In the genomic region with DNA sequence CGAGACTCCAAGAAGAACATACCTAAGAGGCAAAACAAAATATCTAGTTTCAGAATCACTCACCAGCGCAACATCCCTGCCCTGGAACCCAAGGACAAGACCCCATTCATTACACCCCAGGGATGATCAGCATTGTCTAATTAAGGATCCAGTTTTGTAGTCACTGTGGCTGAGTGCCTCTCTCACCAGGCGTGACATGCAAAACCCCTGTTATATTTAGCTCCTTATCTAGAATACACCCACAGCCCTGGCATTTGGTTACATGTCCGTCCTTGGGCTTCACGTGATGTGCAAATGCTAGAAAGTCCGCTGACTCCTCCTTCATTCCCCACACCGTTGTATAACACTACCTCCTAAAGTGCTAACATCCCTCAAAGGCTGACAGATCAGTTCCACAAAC, we compare ENCODE assay signal across 14 mouse cellular contexts. TPM values are rescaled to one million over a fixed set of nuclear protein-coding genes. Genes with fewer than 3 reads are reported as not detected.
DNase-seq lines count a peak whose midpoint lies in the region; ATAC-seq and TF ChIP-seq lines count a peak whose summit lies in the region.
"Had no signal": no experiment of that assay in that cellular context is flagged by ENCODE, and none has a peak within 500 bp of the region (broad histone marks: within the 10 kb centered on the region; RNA-seq: fewer than 3 reads in every experiment).

No protein-coding gene starts in this region.

- ATAC-seq in heart, embryonic 11.5 days (replicated peaks; ENCODE audit: insufficient number of reproducible peaks, low FRiP score, low TSS enrichment): peak; percentile 63
- ATAC-seq in liver, embryonic 14.5 days (ENCODE audit: insufficient read depth): peak; percentile 73; the same call in 1 of the 2 replicates
- no peak for ATAC-seq in monocyte, adult 5-6 weeks (replicated peaks; ENCODE audit: insufficient number of reproducible peaks, low FRiP score, low TSS enrichment, poor library complexity, severe bottlenecking)
- ATAC-seq: hindbrain, postnatal 0 days had no signal

- H3K4me3 ChIP-seq in testis, adult 2 months (ENCODE audit: control insufficient read depth, low read depth, low read length): no peak overlapping the region
- H3K4me3 ChIP-seq in heart, embryonic 11.5 days (ENCODE audit: low read depth, low read length): no peak overlapping the region
- H3K4me3 ChIP-seq in liver, embryonic 14.5 days (ENCODE audit: insufficient read depth in 1 of 2, low read depth in 2 of 2, low read length in 2 of 2): no peak overlapping the region

- no peak for TF ChIP-seq POLR2A in testis, adult 2 months (IDR thresholded peaks at IDR 0.05; ENCODE audit: control insufficient read depth, low read depth, low read length)

- H3K4me2 ChIP-seq in heart, embryonic 11.5 days: peak overlapping the region; percentile 2; the same call in 1 of the 2 replicates
- peak overlapping the region; percentile 44 for H3K4me2 ChIP-seq in liver, embryonic 14.5 days (ENCODE audit: low read depth)

- no peak for TF ChIP-seq CTCF in testis, adult 2 months (IDR thresholded peaks at IDR 0.05; ENCODE audit: control insufficient read depth, insufficient read depth, insufficient replicate concordance, low read depth, low read length)
- TF ChIP-seq CTCF in liver, embryonic 14.5 days (IDR thresholded peaks at IDR 0.05; ENCODE audit: low read depth): no peak

- no peak for DNase-seq in testis, postnatal 10 days (ENCODE audit: low spot score)
- DNase-seq in liver, embryonic 14.5 days (ENCODE audit: low read depth in 3 of 3, low spot score in 3 of 3): no peak
- DNase-seq in testis, postnatal 14 days (ENCODE audit: low spot score): peak; percentile 50
- no peak for DNase-seq in yolk sac, embryonic 10.5 days (ENCODE audit: low spot score)
- DNase-seq in right cerebral cortex, postnatal 36 days (ENCODE audit: low spot score in 2 of 2): no peak
- DNase-seq: cerebellum, postnatal 14 days; lung, postnatal 4 days had no signal

- no peak overlapping the region for H3K9ac ChIP-seq in heart, embryonic 11.5 days (ENCODE audit: low read depth, low read length)
- peak overlapping the region; percentile 2; the same call in 1 of the 2 replicates for H3K9ac ChIP-seq in liver, embryonic 14.5 days (replicated peaks)

- no peaks in the 10 kb centered on the region for H3K27me3 ChIP-seq in testis, adult 2 months (ENCODE audit: control insufficient read depth, insufficient read depth, low read length)
- no peaks in the 10 kb centered on the region for H3K27me3 ChIP-seq in heart, embryonic 11.5 days (ENCODE audit: control insufficient read depth, insufficient read depth, low read length)
- no peaks in the 10 kb centered on the region for H3K27me3 ChIP-seq in liver, embryonic 14.5 days (ENCODE audit: control insufficient read depth, insufficient read depth, low read length)

- H3K36me3 ChIP-seq in testis, adult 2 months (ENCODE audit: control insufficient read depth, insufficient read depth, low read length): no peaks in the 10 kb centered on the region
- peaks cover 22% of the 10 kb centered on the region for H3K36me3 ChIP-seq in heart, embryonic 11.5 days (ENCODE audit: control insufficient read depth, insufficient read depth, low read length)
- H3K36me3 ChIP-seq in liver, embryonic 14.5 days (replicated peaks; ENCODE audit: control insufficient read depth, insufficient read depth, low read depth): peaks cover 62% of the 10 kb centered on the region

- no peak for TF ChIP-seq EP300 in liver, embryonic 14.5 days (IDR thresholded peaks at IDR 0.05; ENCODE audit: low read depth)

- no peaks in the 10 kb centered on the region; the same call in 1 of the 2 replicates for H3K4me1 ChIP-seq in testis, adult 2 months (ENCODE audit: control insufficient read depth, insufficient read depth, low read length)
- no peaks in the 10 kb centered on the region; the same call in 1 of the 2 replicates for H3K4me1 ChIP-seq in heart, embryonic 11.5 days (ENCODE audit: control insufficient read depth, insufficient read depth, low read length)
- peaks cover 30 to 32% of the 10 kb centered on the region in 2 experiments for H3K4me1 ChIP-seq in liver, embryonic 14.5 days (replicated peaks; ENCODE audit: control insufficient read depth in 2 of 2, insufficient read depth in 2 of 2, low read length in 1 of 2)

- WGBS in heart, embryonic 11.5 days (ENCODE audit: insufficient replicate concordance): 34% methylated on average over 7 of the region's 7 CpGs
- WGBS in liver, embryonic 14.5 days (ENCODE audit: insufficient replicate concordance): 40% methylated on average over 7 of the region's 7 CpGs

- no peaks in the 10 kb centered on the region for H3K9me3 ChIP-seq in heart, embryonic 11.5 days (replicated peaks; ENCODE audit: control insufficient read depth, low read length)
- no peaks in the 10 kb centered on the region for H3K9me3 ChIP-seq in liver, embryonic 14.5 days (ENCODE audit: control insufficient read depth, low read length)

- H3K27ac ChIP-seq in testis, adult 2 months (ENCODE audit: control insufficient read depth, insufficient read depth, low read depth, low read length): peak overlapping the region; percentile 73
- H3K27ac ChIP-seq in heart, embryonic 11.5 days (ENCODE audit: low read depth, low read length): peak overlapping the region; percentile 47
- H3K27ac ChIP-seq in liver, embryonic 14.5 days: peak overlapping the region; percentile 23
- H3K27ac ChIP-seq: hindbrain, postnatal 0 days had no signal

RNA-seq across cellular contexts. Expression of gene Il10rb, which starts 11.0 kb away (rescaled TPM):
- polyA plus RNA-seq in testis, adult 2 months (2012; rRNA removed): 6.4 and 7.2 TPM in 2 replicates
- polyA plus RNA-seq in heart, embryonic 11.5 days (2014; fragmentation: Nextera tagmentation; extraction: Ambion mirVana): 38.6 and 46.9 TPM in 2 replicates
- 12.4 and 12.7 TPM in 2 replicates for polyA plus RNA-seq in liver, embryonic 14.5 days (2012; rRNA removed)
- 24.9 and 28.7 TPM in 2 replicates for polyA plus RNA-seq in liver, embryonic 14.5 days (2014; fragmentation: Nextera tagmentation; extraction: Ambion mirVana)
- total RNA-seq in monocyte, adult 5-6 weeks (2017): 86.7 to 144 TPM (median 102 TPM) in 3 replicates

RNA-seq across cellular contexts. Expression of gene Gm21970, which starts 25.4 kb away (rescaled TPM):
- not detected in 2 replicates for polyA plus RNA-seq in testis, adult 2 months (2012; rRNA removed)
- polyA plus RNA-seq in heart, embryonic 11.5 days (2014; fragmentation: Nextera tagmentation; extraction: Ambion mirVana): not detected in 2 replicates
- polyA plus RNA-seq in liver, embryonic 14.5 days (2012; rRNA removed): 0.04 and 0.14 TPM in 2 replicates
- 0.67 TPM in 1 of 2 replicates, not detected in the other for polyA plus RNA-seq in liver, embryonic 14.5 days (2014; fragmentation: Nextera tagmentation; extraction: Ambion mirVana)
- not detected in 3 replicates for total RNA-seq in monocyte, adult 5-6 weeks (2017)
- total RNA-seq: hindbrain, postnatal 0 days; left cerebral cortex, postnatal 36 days; MEL had no signal
- polyA plus RNA-seq: hindbrain, postnatal 0 days; large intestine, adult 2 months had no signal

RNA-seq across cellular contexts. Expression of gene Ifnar2, which starts 44.4 kb away (rescaled TPM):
- 4.4 and 4.7 TPM in 2 replicates for polyA plus RNA-seq in testis, adult 2 months (2012; rRNA removed)
- polyA plus RNA-seq in heart, embryonic 11.5 days (2014; fragmentation: Nextera tagmentation; extraction: Ambion mirVana): 53.9 and 55.6 TPM in 2 replicates
- polyA plus RNA-seq in liver, embryonic 14.5 days (2012; rRNA removed): 23.0 and 33.1 TPM in 2 replicates
- 68.4 and 74.4 TPM in 2 replicates for polyA plus RNA-seq in liver, embryonic 14.5 days (2014; fragmentation: Nextera tagmentation; extraction: Ambion mirVana)
- 188 to 243 TPM (median 214 TPM) in 3 replicates for total RNA-seq in monocyte, adult 5-6 weeks (2017)

Comparison
In these comparisons a context has a peak if more than half of its experiments do, and no peak if none do; other contexts are left out.
1. H3K27ac ChIP-seq: peak in every context shown above with its lines; median percentile 73 in testis, adult 2 months; 47 in heart, embryonic 11.5 days; 23 in liver, embryonic 14.5 days.